Mouse (Mus musculus): Measurements from ENCODE around the gene Gsc2. TPM values are rescaled to one million over a fixed set of nuclear protein-coding genes. Genes with fewer than 3 reads are reported as not detected.

Gene Gsc2
- polyA plus RNA-seq, 1 experiment from 2014 or later, result not detected

DNA sequence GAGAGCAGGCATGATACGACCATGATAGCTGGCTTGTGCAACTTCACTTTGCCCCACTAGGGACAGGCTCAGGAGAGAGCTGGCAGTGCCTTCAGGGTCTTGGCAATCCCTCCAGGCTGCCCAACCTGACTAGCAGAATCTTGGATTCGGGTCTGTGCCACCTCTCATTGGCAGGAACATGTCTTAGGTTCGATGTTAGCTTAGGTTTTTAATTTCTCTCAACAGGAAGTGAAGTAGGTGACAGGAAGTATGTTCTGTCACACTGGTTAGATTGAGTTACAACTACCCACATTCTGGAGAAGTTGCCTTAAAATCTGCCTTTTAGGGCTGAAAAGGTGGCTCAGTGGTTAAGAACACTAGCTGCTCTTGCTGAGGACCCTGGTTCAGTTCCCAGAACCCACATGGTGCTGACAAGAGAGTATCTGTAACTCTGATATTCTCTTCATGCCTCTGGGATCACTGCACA is 19.6 kb upstream of the Gsc2 start:
- Histone ChIP-seq H3K36me3 (no peaks in the 10 kb centered on the region), H3K27me3 (replicated peaks) (peaks cover 3% of the 10 kb centered on the region), H3K4me3 (no peak overlapping the region), H3K9me3 (no peaks in the 10 kb centered on the region), H3K27ac (no peak overlapping the region), H3K4me2 (replicated peaks) (no peak overlapping the region), H3K4me1 (no peaks in the 10 kb centered on the region), H3K9ac (no peak overlapping the region)
- WGBS, result 69% methylated on average over 3 of the region's 3 CpGs
- no peak for ATAC-seq (ENCODE audit: low FRiP score, low read depth)

DNA sequence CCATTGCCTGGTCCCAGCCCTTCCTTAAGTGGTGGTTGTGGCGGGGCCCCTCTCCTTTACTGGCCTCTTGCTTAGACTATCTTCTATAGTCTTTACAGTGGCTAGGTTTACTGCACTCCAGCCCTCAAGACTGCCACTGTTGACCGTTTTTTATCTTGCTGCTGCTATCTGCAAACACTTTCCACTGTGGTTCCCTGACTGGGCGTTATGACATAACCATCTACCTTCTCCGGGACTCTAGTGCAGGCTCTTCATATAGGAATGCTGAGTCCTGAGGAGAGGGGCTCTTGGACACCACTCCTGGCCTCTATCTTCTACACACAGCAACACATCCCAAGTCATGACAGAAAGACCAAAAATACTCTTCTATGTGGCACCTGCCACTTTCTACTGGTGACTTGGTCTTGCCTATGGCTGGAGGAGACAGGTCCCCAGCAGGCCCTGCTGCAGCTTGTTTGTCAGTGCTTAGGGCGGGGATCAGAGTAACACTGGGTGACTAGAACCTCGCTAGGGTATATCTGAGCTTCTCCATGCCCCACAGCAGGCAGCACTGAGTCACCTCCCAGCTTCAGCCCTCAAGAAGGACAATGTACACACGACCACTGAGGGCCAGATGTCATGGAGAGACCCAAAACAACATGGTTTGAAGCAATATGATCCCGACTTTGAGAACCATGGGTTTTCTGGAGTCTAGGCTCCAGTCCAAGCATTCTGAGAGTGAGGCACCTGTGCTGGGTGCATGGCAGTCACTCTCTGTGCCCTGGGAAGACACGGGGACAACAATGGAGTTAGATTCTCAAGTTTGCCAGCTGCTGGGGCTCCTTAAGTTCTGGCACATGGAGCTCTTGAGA is 19.0 kb upstream of the Gsc2 start:
- no peak for ATAC-seq (ENCODE audit: low FRiP score, low read depth)
- WGBS, result 73% methylated on average over 9 of the region's 9 CpGs
- H3K4me1 ChIP-seq, result 0 out of 2 replicates have a peak, but pooled peaks cover 4% of the 10 kb centered on the region
- peaks cover 3% of the 10 kb centered on the region for H3K27me3 ChIP-seq (replicated peaks)
- H3K36me3 ChIP-seq, result no peaks in the 10 kb centered on the region
- no peak overlapping the region for H3K4me2 ChIP-seq (replicated peaks)
- no peak overlapping the region for H3K4me3 ChIP-seq
- no peak overlapping the region for H3K9ac ChIP-seq
- H3K9me3 ChIP-seq, result no peaks in the 10 kb centered on the region
- no peak overlapping the region for H3K27ac ChIP-seq

DNA sequence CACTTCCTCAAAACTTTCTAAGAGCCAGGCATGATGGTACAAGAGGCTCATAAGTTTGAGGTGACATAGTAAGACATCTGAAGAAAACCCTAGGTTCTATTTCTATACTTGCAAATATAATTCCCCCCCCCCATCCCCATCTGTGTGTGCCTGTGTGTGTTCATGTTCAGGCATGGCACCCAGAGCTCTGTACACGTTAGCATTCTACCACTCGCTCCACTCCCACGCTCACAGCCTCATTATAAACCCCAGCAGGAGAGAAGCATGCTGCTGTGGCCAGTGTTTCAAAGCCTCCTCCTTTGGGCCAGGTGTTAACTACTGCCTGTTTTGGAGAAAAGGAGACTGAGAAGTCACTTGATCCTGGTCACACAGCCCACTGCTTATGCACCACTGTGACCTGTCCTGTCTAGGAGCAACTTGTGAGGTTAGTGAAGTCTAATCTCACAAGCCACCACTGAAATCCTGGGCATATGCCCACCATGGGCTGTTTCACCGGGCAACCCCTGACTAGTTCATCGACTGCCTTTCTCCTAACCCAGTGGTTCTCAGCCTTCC is 17.1 kb upstream of the Gsc2 start:
- 82% methylated on average over 5 of the region's 5 CpGs for WGBS
- Histone ChIP-seq H3K9ac (no peak overlapping the region), H3K4me1 (peaks cover 9% of the 10 kb centered on the region), H3K27ac (no peak overlapping the region), H3K36me3 (no peaks in the 10 kb centered on the region), H3K4me3 (no peak overlapping the region), H3K27me3 (replicated peaks) (peaks cover 2% of the 10 kb centered on the region; the same call in 1 of the 2 replicates), H3K4me2 (replicated peaks) (no peak overlapping the region), H3K9me3 (no peaks in the 10 kb centered on the region)
- ATAC-seq (ENCODE audit: low FRiP score, low read depth), result no peak

DNA sequence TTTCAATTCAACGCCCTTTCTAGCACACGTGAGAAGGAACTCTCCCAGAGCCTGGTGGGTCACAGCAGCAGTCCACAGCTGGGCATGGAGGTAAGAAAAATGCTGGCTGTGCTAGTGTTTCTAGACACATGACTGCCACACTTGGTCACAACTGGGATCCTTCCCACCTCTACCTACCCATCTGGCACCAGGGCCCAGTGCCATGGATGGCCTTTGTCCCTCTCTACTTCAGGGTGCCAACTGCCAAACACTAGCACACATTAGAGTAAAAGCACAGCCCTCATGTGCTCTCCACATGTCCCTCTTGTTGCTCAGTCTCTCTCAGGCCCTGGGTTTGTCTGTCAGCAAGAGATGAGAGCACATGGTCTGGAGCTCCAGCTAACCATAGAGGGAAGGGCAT is 14.8 kb upstream of the Gsc2 start:
- no peak overlapping the region for H3K9ac ChIP-seq
- H3K4me3 ChIP-seq, result no peak overlapping the region
- peaks cover 19% of the 10 kb centered on the region for H3K36me3 ChIP-seq
- 55% methylated on average over 2 of the region's 2 CpGs for WGBS
- H3K4me2 ChIP-seq (replicated peaks), result no peak overlapping the region
- H3K4me1 ChIP-seq, result peaks cover 17% of the 10 kb centered on the region
- H3K9me3 ChIP-seq, result no peaks in the 10 kb centered on the region
- ATAC-seq (ENCODE audit: low FRiP score, low read depth), result no peak
- no peaks in the 10 kb centered on the region for H3K27me3 ChIP-seq (replicated peaks)
- no peak overlapping the region for H3K27ac ChIP-seq

DNA sequence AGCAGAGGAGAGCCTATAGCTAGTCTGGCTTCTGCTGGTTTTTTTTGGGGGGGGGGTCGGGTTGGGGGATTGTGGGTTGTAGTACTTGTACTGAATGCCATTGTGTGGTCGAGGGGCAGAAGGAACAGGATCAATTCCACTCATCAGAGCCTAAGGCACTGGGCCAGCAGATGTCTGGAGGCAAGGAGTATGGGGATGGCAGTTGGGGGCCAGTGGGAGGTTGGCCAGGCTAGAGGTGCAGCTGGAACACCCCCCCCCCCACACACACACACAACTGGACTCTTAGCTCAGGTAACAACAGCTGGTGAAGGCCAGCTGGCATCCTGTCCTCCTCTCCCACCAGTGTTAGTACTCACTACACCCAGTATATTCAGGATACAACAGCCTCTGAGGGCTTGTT is 14.4 kb upstream of the Gsc2 start:
- WGBS, result 0% methylated on average over 2 of the region's 2 CpGs
- H3K9me3 ChIP-seq, result no peaks in the 10 kb centered on the region
- H3K4me1 ChIP-seq, result peaks cover 17% of the 10 kb centered on the region
- peaks cover 20% of the 10 kb centered on the region for H3K36me3 ChIP-seq
- ATAC-seq (ENCODE audit: low FRiP score, low read depth), result no peak
- H3K4me2 ChIP-seq (replicated peaks), result peak overlapping the region; percentile 94
- no peak overlapping the region for H3K4me3 ChIP-seq
- H3K27me3 ChIP-seq (replicated peaks), result no peaks in the 10 kb centered on the region
- 0 out of 2 replicates have a peak overlapping the region, but pooled peaks have one; percentile 85 for H3K9ac ChIP-seq
- H3K27ac ChIP-seq, result no peak overlapping the region

DNA sequence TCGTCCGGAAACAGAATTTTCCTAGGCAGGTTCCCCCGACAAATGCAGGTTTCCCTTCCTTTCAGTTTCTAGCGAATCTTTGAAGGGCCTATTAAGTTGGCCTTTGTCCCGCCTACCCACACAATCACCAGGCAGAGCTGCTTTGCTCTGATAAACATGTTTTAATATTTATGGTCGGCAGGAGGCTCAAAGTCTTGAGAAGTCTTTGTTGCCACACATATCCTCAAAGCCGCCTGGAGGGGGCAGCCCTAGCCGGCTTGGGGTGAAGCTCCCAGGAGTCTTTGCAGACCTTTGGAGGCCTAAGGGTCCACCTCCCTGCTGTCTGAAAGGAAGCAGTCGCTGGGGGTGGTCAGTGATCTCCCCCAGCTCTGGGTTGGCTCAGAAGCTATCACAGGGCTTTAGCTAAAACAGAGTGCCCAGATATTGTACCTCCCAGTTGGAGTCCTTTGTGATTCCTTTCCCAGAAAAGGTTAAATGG is 13.8 kb upstream of the Gsc2 start:
- Histone ChIP-seq H3K4me2 (replicated peaks) (peak overlapping the region; percentile 94), H3K36me3 (peaks cover 20% of the 10 kb centered on the region), H3K27me3 (replicated peaks) (no peaks in the 10 kb centered on the region), H3K9me3 (no peaks in the 10 kb centered on the region), H3K9ac (peak overlapping the region; percentile 85), H3K4me3 (peak overlapping the region; percentile 63), H3K27ac (peak overlapping the region; percentile 59), H3K4me1 (peaks cover 17% of the 10 kb centered on the region)
- WGBS, result under 1% methylated on average over 9 of the region's 9 CpGs
- peak; percentile 57 for ATAC-seq (ENCODE audit: low FRiP score, low read depth)

DNA sequence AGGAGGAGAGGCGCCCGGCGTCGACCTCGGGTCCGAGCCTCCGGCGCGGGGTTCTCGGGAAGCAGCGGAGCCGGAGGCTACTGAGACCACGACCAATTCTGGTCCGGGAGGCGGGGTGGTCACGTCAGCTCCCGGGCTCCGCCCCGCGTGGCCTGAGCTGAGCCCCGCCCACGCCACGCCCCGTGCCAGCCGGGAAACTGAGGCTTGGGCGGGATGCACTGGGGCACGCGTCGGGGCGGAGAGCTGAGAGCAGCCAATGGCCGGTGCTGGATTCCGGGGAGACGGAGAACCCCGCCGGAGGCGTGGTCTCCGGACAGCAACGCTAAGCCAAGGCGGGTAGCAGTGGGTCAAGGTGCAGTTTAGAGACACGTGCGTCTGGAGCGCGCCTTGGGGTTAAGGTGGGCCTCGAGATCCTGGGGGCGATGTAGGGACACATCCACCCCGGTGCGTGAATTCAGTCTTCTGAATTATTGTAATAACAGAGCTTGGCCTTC is 13.3 kb upstream of the Gsc2 start, which contains the start of gene Slc25a1:
Gene Slc25a1 (minus strand): TSS at position 133 of the 494 bp plus-strand sequence.
- under 1% methylated on average over 47 of the region's 47 CpGs for WGBS
- Histone ChIP-seq H3K36me3 (peaks cover 20% of the 10 kb centered on the region), H3K4me2 (replicated peaks) (peak within 1 kb of the TSS; percentile 94), H3K27ac (peak within 1 kb of the TSS; percentile 59), H3K4me1 (peaks cover 17% of the 10 kb centered on the region), H3K9me3 (no peaks in the 10 kb centered on the region), H3K27me3 (replicated peaks) (no peaks in the 10 kb centered on the region), H3K4me3 (peak within 1 kb of the TSS; percentile 63), H3K9ac (peak within 1 kb of the TSS; percentile 85)
- peak; percentile 82 for ATAC-seq (ENCODE audit: low FRiP score, low read depth)

DNA sequence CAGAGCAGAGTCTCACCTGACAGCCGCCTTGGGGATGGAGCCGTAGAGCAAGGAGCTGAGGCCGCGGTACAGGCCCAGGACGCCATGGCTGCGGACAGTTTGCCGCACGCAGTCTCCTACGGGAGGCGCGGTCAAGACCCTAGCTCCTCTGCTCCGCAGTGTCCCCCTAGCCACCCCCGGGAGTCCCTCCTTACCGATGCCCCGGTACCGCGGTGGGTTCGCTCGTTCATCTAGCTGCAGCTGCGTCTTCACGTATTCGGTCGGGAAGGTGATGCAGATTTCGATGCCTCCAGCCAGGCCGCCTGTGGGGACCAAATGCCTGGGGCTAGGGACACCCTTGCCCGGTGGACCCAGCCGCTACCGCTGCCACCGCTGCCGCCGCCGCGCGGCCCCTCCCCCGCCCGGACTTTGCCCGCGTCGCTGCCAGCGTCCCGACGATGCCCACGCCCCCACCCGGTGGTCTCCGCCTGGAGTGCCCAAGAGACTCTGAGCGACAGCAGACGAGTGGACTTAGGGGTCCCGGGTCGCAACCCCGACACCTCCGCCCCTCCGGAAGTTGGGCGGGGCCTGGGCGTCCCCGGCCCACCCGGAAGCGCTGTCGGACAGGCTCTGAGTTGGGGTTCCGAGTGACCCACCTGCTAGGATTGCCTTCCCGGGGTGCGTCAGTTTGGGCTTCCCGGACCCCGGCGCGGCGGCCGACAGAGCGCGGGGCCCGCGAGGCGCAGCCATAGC is 12.7 kb upstream of the Gsc2 start:
- Histone ChIP-seq H3K27ac (peak overlapping the region; percentile 59; the same call in 1 of the 2 replicates), H3K4me3 (peak overlapping the region; percentile 63), H3K9me3 (no peaks in the 10 kb centered on the region), H3K9ac (peak overlapping the region; percentile 85), H3K36me3 (peaks cover 20% of the 10 kb centered on the region), H3K27me3 (replicated peaks) (no peaks in the 10 kb centered on the region), H3K4me1 (peaks cover 22% of the 10 kb centered on the region), H3K4me2 (replicated peaks) (peak overlapping the region; percentile 94)
- ATAC-seq (ENCODE audit: low FRiP score, low read depth), result peak; percentile 61
- under 1% methylated on average over 72 of the region's 72 CpGs for WGBS

DNA sequence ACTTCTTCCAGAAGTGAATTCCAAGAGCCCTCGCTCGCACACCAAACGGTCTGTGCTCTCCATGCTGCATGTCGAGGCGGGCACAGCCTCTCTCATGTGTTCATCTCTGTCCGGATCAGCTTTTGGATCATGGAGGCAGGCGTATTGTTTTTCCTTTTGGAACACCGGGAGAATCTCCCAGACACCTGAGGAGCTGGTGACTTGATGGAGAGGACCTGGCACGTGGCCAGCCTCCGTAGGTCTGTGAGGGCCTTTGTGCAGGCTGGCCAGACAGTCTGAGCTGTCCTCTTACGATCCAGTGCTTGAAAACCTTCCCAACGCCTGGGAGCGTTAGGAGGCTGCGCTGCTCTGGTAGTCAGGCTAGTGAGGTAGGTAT is 7.3 kb upstream of the Gsc2 start:
- Histone ChIP-seq H3K4me1 (peaks cover 27% of the 10 kb centered on the region), H3K9me3 (no peaks in the 10 kb centered on the region), H3K27me3 (replicated peaks) (peaks cover 14% of the 10 kb centered on the region), H3K36me3 (peaks cover 20% of the 10 kb centered on the region), H3K27ac (peak overlapping the region; percentile 37; the same call in 1 of the 2 replicates), H3K9ac (peak overlapping the region; percentile 85), H3K4me2 (replicated peaks) (peak overlapping the region; percentile 93), H3K4me3 (peak overlapping the region; percentile 75)
- 1% methylated on average over 14 of the region's 14 CpGs for WGBS
- ATAC-seq (ENCODE audit: low FRiP score, low read depth), result peak; percentile 23; the same call in 1 of the 2 replicates

DNA sequence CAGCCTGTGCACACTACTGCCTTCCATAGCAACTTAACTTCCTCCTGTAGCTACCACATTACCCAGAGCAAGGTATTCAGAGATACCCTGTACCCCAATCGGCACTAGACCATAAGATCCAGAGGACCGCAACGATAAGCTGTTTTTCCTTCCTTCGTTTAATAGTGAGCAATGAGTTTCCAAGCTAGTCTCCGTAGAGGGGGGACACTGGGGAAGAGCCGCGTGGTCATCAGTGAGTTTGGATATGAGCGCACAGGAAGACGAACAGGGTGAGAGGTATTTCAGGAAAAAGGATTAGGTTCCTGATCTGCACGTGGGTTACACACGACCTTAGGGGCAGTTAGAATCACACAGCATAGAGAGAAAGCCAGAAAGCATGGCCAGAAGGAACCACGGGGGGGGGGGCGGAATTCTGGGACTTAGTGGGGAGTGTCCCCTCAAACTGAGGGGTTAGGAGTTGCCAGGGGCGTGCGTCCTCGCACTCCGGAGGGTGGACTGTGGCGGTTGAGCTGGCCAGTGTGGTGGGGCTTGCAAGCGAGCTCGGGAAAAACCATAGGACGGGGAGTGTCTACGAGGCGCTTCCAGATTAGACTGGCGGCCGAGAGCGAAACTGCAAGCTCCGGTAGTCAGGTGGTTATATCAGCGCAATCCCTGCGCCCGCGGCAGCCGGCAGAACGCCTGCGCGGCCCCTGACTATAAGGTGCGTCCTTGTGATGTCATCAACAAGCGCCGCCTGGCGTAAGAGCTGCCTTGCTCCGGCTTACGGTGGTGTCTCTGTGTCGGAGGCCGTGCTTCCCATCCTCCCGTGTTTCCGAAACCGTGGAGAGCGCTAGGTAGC is 6.7 kb upstream of the Gsc2 start:
- H3K36me3 ChIP-seq, result peaks cover 20% of the 10 kb centered on the region
- H3K9ac ChIP-seq, result peak overlapping the region; percentile 85
- peak overlapping the region; percentile 75 for H3K4me3 ChIP-seq
- H3K4me2 ChIP-seq (replicated peaks), result peak overlapping the region; percentile 93
- peak overlapping the region; percentile 62; the same call in 1 of the 2 replicates for H3K27ac ChIP-seq
- 3% methylated on average over 47 of the region's 47 CpGs for WGBS
- peaks cover 20% of the 10 kb centered on the region for H3K27me3 ChIP-seq (replicated peaks)
- H3K4me1 ChIP-seq, result peaks cover 21% of the 10 kb centered on the region
- H3K9me3 ChIP-seq, result no peaks in the 10 kb centered on the region
- ATAC-seq (ENCODE audit: low FRiP score, low read depth), result peak; percentile 93

DNA sequence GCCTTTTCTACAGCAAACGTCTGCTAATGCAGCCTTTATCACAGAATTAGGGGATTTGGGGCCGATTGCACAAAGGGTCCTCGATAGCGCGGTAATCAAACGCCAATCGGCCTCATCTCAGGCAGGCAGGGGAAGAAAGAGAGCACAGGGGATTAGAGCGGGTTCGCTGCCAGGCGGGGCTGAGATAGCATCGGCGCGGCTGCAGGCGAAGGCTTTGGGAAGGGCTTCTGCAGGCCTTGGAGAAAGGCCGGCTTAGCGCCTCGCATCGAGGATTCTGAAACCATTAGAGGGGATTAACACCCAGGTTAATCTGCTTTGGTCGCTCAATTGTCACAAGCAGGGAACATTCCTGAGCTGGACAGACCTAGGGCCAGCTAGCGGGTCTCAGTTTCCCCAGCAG is 5.7 kb upstream of the Gsc2 start:
- no peak for ATAC-seq (ENCODE audit: low FRiP score, low read depth)
- Histone ChIP-seq H3K4me1 (peaks cover 18% of the 10 kb centered on the region), H3K4me3 (no peak overlapping the region), H3K9ac (peak overlapping the region; percentile 26; the same call in 1 of the 2 replicates), H3K27ac (no peak overlapping the region), H3K36me3 (peaks cover 11% of the 10 kb centered on the region), H3K9me3 (no peaks in the 10 kb centered on the region), H3K4me2 (replicated peaks) (peak overlapping the region; percentile 93), H3K27me3 (replicated peaks) (peaks cover 30% of the 10 kb centered on the region)
- 9% methylated on average over 20 of the region's 20 CpGs for WGBS

All from neural tube, embryonic 12.5 days (tissue).